Mouse (Mus musculus) CH12.LX (cell line): Measurements from ENCODE around the gene Ccdc47. TPM values are rescaled to one million over a fixed set of nuclear protein-coding genes. Genes with fewer than 3 reads are reported as not detected.

ENCODE experiments used
- DNase-seq: peaks from one replicate; pipeline ENCODE4 v3.0.0-alpha.2; 2013; ENCODE audit errors: extremely low read depth
- H3K27ac ChIP-seq: 2 replicates; pipeline ENCODE4 v1.5.1; 2012; ENCODE audit warnings: low read depth, mild to moderate bottlenecking, control low read depth, moderate library complexity; ENCODE audit not compliant: insufficient read depth
- H3K27me3 ChIP-seq: replicated peaks from 2 replicates; pipeline ENCODE3; 2012; ENCODE audit warnings: inconsistent platforms
- H3K36me3 ChIP-seq, 2 experiments: replicated peaks in 1 of 2; 2 replicates each; pipeline versions ENCODE3 to v1.6.1; 2012; ENCODE audit warnings: inconsistent platforms in 1 of 2, low read length in 1 of 2, mild to moderate bottlenecking in 1 of 2, mixed read lengths in 1 of 2, moderate library complexity in 1 of 2; ENCODE audit not compliant: control insufficient read depth in 1 of 2, insufficient read depth in 1 of 2
- H3K4me1 ChIP-seq, 2 experiments: 2 replicates each; pipeline ENCODE4 v1.6.1; 2012; ENCODE audit warnings: inconsistent platforms in 1 of 2, moderate library complexity in 1 of 2; ENCODE audit not compliant: insufficient read depth in 2 of 2, control insufficient read depth in 1 of 2
- H3K4me2 ChIP-seq: 2 replicates; pipeline ENCODE4 v1.6.1; 2012; ENCODE audit warnings: low read depth, mild to moderate bottlenecking, control low read depth; ENCODE audit not compliant: poor library complexity, insufficient read depth, severe bottlenecking
- H3K4me3 ChIP-seq, 3 experiments: fragments of 150-350 bp in 1 of 3; sonication (generic) in 1 of 3; replicated peaks in 1 of 3; 2 replicates each; pipeline versions ENCODE3 to v1.5.1; 2011 to 2012; ENCODE audit warnings: low read depth in 2 of 3, low read length in 2 of 3, mild to moderate bottlenecking in 2 of 3, moderate library complexity in 2 of 3, control low read depth in 1 of 3, improper control_type of control experiment in 1 of 3, inconsistent platforms in 1 of 3, mixed read lengths in 1 of 3; ENCODE audit not compliant: poor library complexity in 1 of 3
- H3K79me2 ChIP-seq: replicated peaks from 2 replicates; pipeline ENCODE4 v1.6.1; 2012; ENCODE audit warnings: mild to moderate bottlenecking, moderate library complexity; ENCODE audit not compliant: control insufficient read depth, poor library complexity, insufficient read depth, severe bottlenecking; ENCODE audit errors: extremely low read depth
- H3K9ac ChIP-seq: 2 replicates; pipeline ENCODE4 v1.6.1; 2012; ENCODE audit warnings: low read depth, mild to moderate bottlenecking, control low read depth, moderate library complexity; ENCODE audit not compliant: insufficient read depth
- H3K9me3 ChIP-seq: replicated peaks from 2 replicates; pipeline ENCODE3; 2012; ENCODE audit warnings: low read length, inconsistent platforms, mixed read lengths
- BHLHE40 ChIP-seq: IDR thresholded peaks from 2 replicates; pipeline ENCODE4 v1.6.1; 2011; ENCODE audit warnings: mild to moderate bottlenecking, low read depth, low read length, improper control_type of control experiment
- CHD1 ChIP-seq: IDR thresholded peaks from 2 replicates; pipeline ENCODE4 v1.6.1; 2012; ENCODE audit warnings: low read depth, low read length, improper control_type of control experiment, inconsistent platforms
- CHD2 ChIP-seq: IDR thresholded peaks from 2 replicates; pipeline ENCODE4 v1.6.1; 2011; ENCODE audit warnings: low read length, improper control_type of control experiment
- CTCF ChIP-seq, 2 experiments: IDR thresholded peaks in 1 of 2; conservative IDR thresholded peaks in 1 of 2; 2 replicates each; pipeline ENCODE4 v1.5.1; 2011 to 2012; ENCODE audit warnings: low read depth in 2 of 2, low read length in 2 of 2, improper control_type of control experiment in 1 of 2, inconsistent platforms in 1 of 2, mild to moderate bottlenecking in 1 of 2, moderate library complexity in 1 of 2
- E2F4 ChIP-seq: IDR thresholded peaks from 2 replicates; pipeline ENCODE4 v1.6.1; 2011; ENCODE audit warnings: low read depth, low read length, improper control_type of control experiment; ENCODE audit not compliant: insufficient replicate concordance
- ELF1 ChIP-seq: IDR thresholded peaks from 2 replicates; pipeline ENCODE4 v1.6.1; 2014; ENCODE audit warnings: low read depth, mild to moderate bottlenecking, inconsistent platforms, low read length, improper control_type of control experiment
- EP300 ChIP-seq: IDR thresholded peaks from 2 replicates; pipeline ENCODE4 v1.6.1; 2011; ENCODE audit warnings: low read length, improper control_type of control experiment
- ETS1 ChIP-seq: conservative IDR thresholded peaks from 2 replicates; pipeline ENCODE4 v1.6.1; 2012; ENCODE audit warnings: low read depth, mild to moderate bottlenecking, inconsistent platforms, low read length, improper control_type of control experiment, moderate library complexity
- GABPA ChIP-seq: IDR thresholded peaks from 2 replicates; pipeline ENCODE4 v1.6.1; 2012; ENCODE audit warnings: low read depth, low read length, improper control_type of control experiment, inconsistent platforms; ENCODE audit not compliant: insufficient replicate concordance
- HCFC1 ChIP-seq: IDR thresholded peaks from 2 replicates; pipeline ENCODE4 v1.6.1; 2012; ENCODE audit warnings: low read depth, mild to moderate bottlenecking, inconsistent platforms, low read length, improper control_type of control experiment
- IRF4 ChIP-seq: IDR thresholded peaks from 2 replicates; pipeline ENCODE4 v1.6.1; 2014; ENCODE audit warnings: low read depth, mild to moderate bottlenecking, inconsistent platforms, low read length, improper control_type of control experiment
- JUN ChIP-seq: IDR thresholded peaks from 2 replicates; pipeline ENCODE4 v1.6.1; 2011; ENCODE audit warnings: low read depth, mild to moderate bottlenecking, low read length, improper control_type of control experiment, moderate library complexity; ENCODE audit not compliant: insufficient read depth
- JUND ChIP-seq: conservative IDR thresholded peaks from 2 replicates; pipeline ENCODE4 v1.6.1; 2011; ENCODE audit warnings: low read depth, low read length, improper control_type of control experiment
- KAT2A ChIP-seq: IDR thresholded peaks from 2 replicates; pipeline ENCODE4 v1.6.1; 2012; ENCODE audit warnings: low read length, improper control_type of control experiment, inconsistent platforms; ENCODE audit not compliant: insufficient replicate concordance
- MAFK ChIP-seq: IDR thresholded peaks from 2 replicates; pipeline ENCODE4 v1.6.1; 2011; ENCODE audit warnings: low read length, improper control_type of control experiment; ENCODE audit not compliant: insufficient replicate concordance
- MAX ChIP-seq: IDR thresholded peaks from 2 replicates; pipeline ENCODE4 v1.6.1; 2011; ENCODE audit warnings: low read length, improper control_type of control experiment
- MAZ ChIP-seq: IDR thresholded peaks from 2 replicates; pipeline ENCODE4 v1.6.1; 2012; ENCODE audit warnings: low read depth, mild to moderate bottlenecking, inconsistent platforms, low read length, improper control_type of control experiment, moderate library complexity
- MEF2A ChIP-seq: IDR thresholded peaks from 2 replicates; pipeline ENCODE4 v1.6.1; 2014; ENCODE audit warnings: low read depth, mild to moderate bottlenecking, inconsistent platforms, low read length, improper control_type of control experiment, borderline replicate concordance
- MXI1 ChIP-seq: IDR thresholded peaks from 2 replicates; pipeline ENCODE4 v1.6.1; 2011; ENCODE audit warnings: mild to moderate bottlenecking, low read depth, low read length, improper control_type of control experiment
- MYC ChIP-seq: IDR thresholded peaks from 2 replicates; pipeline ENCODE4 v1.6.1; 2011; ENCODE audit warnings: low read depth, mild to moderate bottlenecking, improper control_type of control experiment, low read length
- NELFE ChIP-seq: IDR thresholded peaks from 2 replicates; pipeline ENCODE4 v1.6.1; 2011; ENCODE audit warnings: low read depth, low read length, improper control_type of control experiment
- NRF1 ChIP-seq: IDR thresholded peaks from 2 replicates; pipeline ENCODE4 v1.6.1; 2014; ENCODE audit warnings: low read depth, mild to moderate bottlenecking, inconsistent platforms, low read length, improper control_type of control experiment, moderate library complexity
- PAX5 ChIP-seq: IDR thresholded peaks from 2 replicates; pipeline ENCODE4 v1.6.1; 2012; ENCODE audit warnings: low read length, inconsistent platforms, mixed read lengths
- POLR2A ChIP-seq: IDR thresholded peaks from 2 replicates; pipeline ENCODE4 v1.6.1; 2011; ENCODE audit warnings: low read depth, mild to moderate bottlenecking, improper control_type of control experiment, low read length
- POLR2AphosphoS2 ChIP-seq: IDR thresholded peaks from 2 replicates; pipeline ENCODE4 v1.6.1; 2011; ENCODE audit warnings: low read depth, low read length, improper control_type of control experiment
- RAD21 ChIP-seq: IDR thresholded peaks from 2 replicates; pipeline ENCODE4 v1.6.1; 2011; ENCODE audit warnings: low read depth, mild to moderate bottlenecking, low read length, improper control_type of control experiment, moderate library complexity
- RCOR1 ChIP-seq: conservative IDR thresholded peaks from 2 replicates; pipeline ENCODE4 v1.6.1; 2012; ENCODE audit warnings: low read depth, mild to moderate bottlenecking, inconsistent platforms, low read length, improper control_type of control experiment
- SIN3A ChIP-seq: IDR thresholded peaks from 2 replicates; pipeline ENCODE4 v1.6.1; 2012; ENCODE audit warnings: low read length, improper control_type of control experiment, inconsistent platforms
- SMC3 ChIP-seq: IDR thresholded peaks from 2 replicates; pipeline ENCODE4 v1.6.1; 2011; ENCODE audit warnings: low read depth, low read length, improper control_type of control experiment
- TBP ChIP-seq: conservative IDR thresholded peaks from 2 replicates; pipeline ENCODE4 v1.6.1; 2011; ENCODE audit warnings: low read depth, low read length, improper control_type of control experiment
- TCF12 ChIP-seq: IDR thresholded peaks from 2 replicates; pipeline ENCODE4 v1.6.1; 2014; ENCODE audit warnings: low read depth, mild to moderate bottlenecking, inconsistent platforms, low read length, improper control_type of control experiment
- UBTF ChIP-seq: IDR thresholded peaks from 2 replicates; pipeline ENCODE4 v1.6.1; 2012; ENCODE audit warnings: low read depth, mild to moderate bottlenecking, inconsistent platforms, low read length, improper control_type of control experiment, moderate library complexity
- USF1 ChIP-seq: IDR thresholded peaks from 2 replicates; pipeline ENCODE4 v1.6.1; 2014; ENCODE audit warnings: low read depth, mild to moderate bottlenecking, inconsistent platforms, low read length, improper control_type of control experiment
- USF2 ChIP-seq: conservative IDR thresholded peaks from 2 replicates; pipeline ENCODE4 v1.6.1; 2011; ENCODE audit warnings: low read depth, low read length, improper control_type of control experiment
- ZC3H11A ChIP-seq: IDR thresholded peaks from 2 replicates; pipeline ENCODE4 v1.6.1; 2012; ENCODE audit warnings: low read depth, mild to moderate bottlenecking, inconsistent platforms, low read length, improper control_type of control experiment
- ZKSCAN1 ChIP-seq: IDR thresholded peaks from 2 replicates; pipeline ENCODE4 v1.6.1; 2012; ENCODE audit warnings: low read depth, inconsistent platforms, low read length, improper control_type of control experiment, borderline replicate concordance
- ZMIZ1 ChIP-seq: IDR thresholded peaks from 2 replicates; pipeline ENCODE4 v1.6.1; 2012; ENCODE audit warnings: low read depth, mild to moderate bottlenecking, inconsistent platforms, low read length, improper control_type of control experiment
- ZNF384 ChIP-seq: IDR thresholded peaks from 2 replicates; pipeline ENCODE4 v1.6.1; 2012; ENCODE audit warnings: low read depth, low read length, improper control_type of control experiment, inconsistent platforms
- dilution Hi-C: fragments of 300-500 bp; cut with MboI; formaldehyde crosslinking; loops from 2 replicates; pipeline ENCODE4 v1.14.3; 2020; ENCODE audit warnings: low sequenced_read_pairs; ENCODE audit not compliant: extremely low pct_unique_long_range_greater_than_20kb, extremely low pct_ligation_motif_present
- in situ Hi-C: fragments of 300-500 bp; cut with MboI; formaldehyde crosslinking; loops from 3 replicates; pipeline ENCODE4 v1.14.3; 2019; ENCODE audit warnings: low sequenced_read_pairs, low pct_ligation_motif_present, low pct_unique_long_range_greater_than_20kb, mixed read lengths
- polyA plus RNA-seq: library from polyadenylated mRNA; unstranded; fragments of >175 nt; gene quantifications from 2 replicates; pipeline ENCODE4 v1.2.1, GENCODE M21; 2012; ENCODE audit warnings: low read depth; ENCODE audit not compliant: insufficient read length
- total RNA-seq, 2 experiments: library from RNA; depleted of rRNA; stranded (reverse); fragments of 300-350 nt in 1 of 2; fragments of >200 nt in 1 of 2; gene quantifications; 2 replicates each; pipeline ENCODE4 v1.2.3; 2012 to 2014

Ccdc47 gene
- total and polyA plus RNA-seq, 3 experiments = 46.1 to 80.8 (median 53.2) TPM

DNA sequence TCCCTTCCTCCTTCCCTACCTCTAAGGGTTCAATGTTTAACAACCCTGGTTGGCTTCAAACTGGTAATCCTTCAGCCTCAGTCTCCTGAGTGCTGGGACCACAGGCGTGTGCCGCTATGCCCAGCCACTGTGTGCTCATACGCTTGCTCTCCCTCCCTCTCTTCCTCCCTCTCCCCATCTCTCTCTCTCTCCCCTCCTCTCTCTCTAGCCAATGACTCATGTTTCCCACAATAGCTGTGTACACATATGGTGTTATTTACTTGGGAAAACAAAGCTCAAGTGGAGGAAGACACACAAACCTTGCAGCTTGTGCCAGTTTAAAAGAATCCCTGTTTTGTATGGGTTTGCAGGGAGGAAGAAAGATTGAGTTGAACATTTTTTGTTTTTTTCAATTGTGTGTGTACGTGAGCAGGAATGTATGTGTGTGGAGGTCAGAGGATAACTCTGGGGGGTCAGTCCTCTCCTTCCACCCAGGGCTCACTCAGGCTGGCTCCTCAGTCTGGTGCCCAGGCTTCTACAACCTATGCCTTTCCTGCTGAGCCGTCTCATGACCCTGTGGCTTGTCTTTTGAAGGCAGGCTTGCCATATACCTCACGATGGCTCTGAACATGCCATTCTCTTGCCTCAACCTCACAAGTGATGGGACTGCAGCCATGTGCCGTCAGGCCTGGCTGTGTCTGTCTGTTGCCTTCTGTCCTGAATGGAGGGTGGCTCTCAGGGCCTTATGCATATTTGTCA is 36.3 kb downstream of the Ccdc47 start:
- Histone ChIP-seq H3K4me3 (peak overlapping the region in 1 of 3 experiments; percentile 8), H3K4me1 (peaks cover 19 to 34% of the 10 kb centered on the region in 2 experiments), H3K79me2 (no peaks in the 10 kb centered on the region), H3K9me3 (no peaks in the 10 kb centered on the region), H3K27me3 (no peaks in the 10 kb centered on the region), H3K4me2 (peak overlapping the region; percentile 83), H3K27ac (peak overlapping the region; percentile 85), H3K9ac (no peak overlapping the region), H3K36me3 (peaks cover 7 to 42% of the 10 kb centered on the region in 2 experiments)
- in situ Hi-C loops (no loop called here), dilution Hi-C loops (no loop called here)
- no peak for TF ChIP-seq SIN3A
- no peak for TF ChIP-seq ETS1
- TF ChIP-seq USF2 = no peak
- TF ChIP-seq MAFK = no peak
- no peak for TF ChIP-seq RCOR1
- no peak for TF ChIP-seq E2F4
- TF ChIP-seq MAZ = no peak; the same call in 1 of the 2 replicates
- no peak for TF ChIP-seq GABPA
- no peak for TF ChIP-seq ZC3H11A
- TF ChIP-seq SMC3 = no peak
- TF ChIP-seq EP300 = no peak
- TF ChIP-seq ZNF384 = no peak
- no peak for TF ChIP-seq USF1
- no peak for TF ChIP-seq MYC
- TF ChIP-seq RAD21 = no peak
- TF ChIP-seq HCFC1 = no peak
- 0 out of 2 replicates have a peak, but pooled peaks have one; percentile 75 for TF ChIP-seq CHD1
- peak; percentile 76 for TF ChIP-seq MEF2A
- TF ChIP-seq JUND = peak; percentile 66; the same call in 1 of the 2 replicates
- no peak for TF ChIP-seq NELFE
- peak; percentile 80 for TF ChIP-seq MAX
- TF ChIP-seq TCF12 = no peak
- peak; percentile 59 for TF ChIP-seq JUN
- TF ChIP-seq NRF1 = 0 out of 2 replicates have a peak, but pooled peaks have one; percentile 23
- no peak for TF ChIP-seq MXI1
- no peak for TF ChIP-seq UBTF
- TF ChIP-seq ZMIZ1 = peak; percentile 22; the same call in 1 of the 2 replicates
- TF ChIP-seq BHLHE40 = no peak
- TF ChIP-seq POLR2AphosphoS2 = peak; percentile 79; the same call in 1 of the 2 replicates
- TF ChIP-seq ELF1 = no peak
- TF ChIP-seq PAX5 = no peak
- TF ChIP-seq IRF4 = no peak
- no peak for TF ChIP-seq CTCF (conservative IDR thresholded peaks at IDR 0.05 in 1 of 2, IDR thresholded peaks at IDR 0.05 in 1 of 2; ENCODE audit: low read depth in 2 of 2, low read length in 2 of 2)
- TF ChIP-seq CHD2 = peak; percentile 35; the same call in 1 of the 2 replicates
- no peak; the same call in 1 of the 2 replicates for TF ChIP-seq POLR2A
- no peak for TF ChIP-seq KAT2A
- no peak for TF ChIP-seq ZKSCAN1
- TF ChIP-seq TBP = no peak
- DNase-seq = no peak
